Mouse (Mus musculus) liver, embryonic 14.5 days (tissue): ENCODE measurements around the gene Arid1b. TPM values are rescaled to one million over a fixed set of nuclear protein-coding genes. Genes with fewer than 3 reads are reported as not detected.

Experiments
- ATAC-seq: fragments of 200-750 bp; cut with Nextera tagmentation; 2 replicates; pipeline ENCODE4 v1.8.0; 2017; ENCODE audit warnings: moderate number of reproducible peaks, mild to moderate bottlenecking, moderate library complexity; ENCODE audit not compliant: insufficient read depth
- DNase-seq, 3 experiments: peaks; one replicate each; pipeline ENCODE4 v3.0.0-alpha.2; 2012 to 2013; ENCODE audit warnings: low read depth in 3 of 3, low spot score in 3 of 3
- H3K27ac ChIP-seq: fragments of 300-500 bp; sonication (generic); 2 replicates; pipeline ENCODE4 v1.5.1; 2014; ENCODE audit warnings: moderate library complexity, mild to moderate bottlenecking, control low read depth, inconsistent platforms
- H3K27me3 ChIP-seq: fragments of 300-500 bp; sonication (generic); 2 replicates; pipeline ENCODE4 v1.6.1; 2014; ENCODE audit warnings: mild to moderate bottlenecking, low read length, moderate library complexity; ENCODE audit not compliant: control insufficient read depth, insufficient read depth
- H3K36me3 ChIP-seq: fragments of 300-500 bp; sonication (generic); replicated peaks from 2 replicates; pipeline ENCODE4 v1.6.1; 2014; ENCODE audit warnings: low read depth; ENCODE audit not compliant: control insufficient read depth, insufficient read depth
- H3K4me1 ChIP-seq, 2 experiments: fragments of 200-500 bp in 1 of 2; fragments of 300-500 bp in 1 of 2; sonication (generic) in 1 of 2; replicated peaks; 2 replicates each; pipeline ENCODE4 v1.6.1; 2012 to 2014; ENCODE audit warnings: antibody characterized with exemption in 1 of 2, inconsistent platforms in 1 of 2, low read length in 1 of 2; ENCODE audit not compliant: control insufficient read depth in 2 of 2, insufficient read depth in 2 of 2
- H3K4me2 ChIP-seq: fragments of 300-500 bp; sonication (generic); 2 replicates; pipeline ENCODE4 v1.6.1; 2014; ENCODE audit warnings: low read depth, mild to moderate bottlenecking, control low read depth, moderate library complexity
- H3K4me3 ChIP-seq, 2 experiments: fragments of 200-500 bp in 1 of 2; fragments of 300-500 bp in 1 of 2; sonication (generic) in 1 of 2; 2 replicates each; pipeline ENCODE4 v1.5.1; 2012 to 2014; ENCODE audit warnings: low read depth in 2 of 2, low read length in 2 of 2, mild to moderate bottlenecking in 2 of 2, control low read depth in 1 of 2, inconsistent platforms in 1 of 2, moderate library complexity in 1 of 2; ENCODE audit not compliant: insufficient read depth in 1 of 2
- H3K9ac ChIP-seq: fragments of 300-500 bp; sonication (generic); replicated peaks from 2 replicates; pipeline ENCODE4 v1.6.1; 2014; ENCODE audit warnings: mild to moderate bottlenecking, control low read depth, moderate library complexity
- H3K9me3 ChIP-seq: fragments of 300-500 bp; sonication (generic); 2 replicates; pipeline ENCODE4 v1.6.1; 2016; ENCODE audit warnings: low read length, mixed read lengths; ENCODE audit not compliant: control insufficient read depth
- CTCF ChIP-seq: IDR thresholded peaks from 2 replicates; pipeline ENCODE4 v1.5.1; 2016; ENCODE audit warnings: antibody characterized with exemption, low read depth, control low read depth
- EP300 ChIP-seq: IDR thresholded peaks from 2 replicates; pipeline ENCODE4 v1.6.1; 2016; ENCODE audit warnings: antibody characterized with exemption, low read depth
- WGBS: fragments of 180-500 bp; shearing (Covaris S2); extraction: QIAGEN DNeasy Blood & Tissue Kit; methylation state at CpG from one replicate; pipeline ENCODE4 v1.1.7; 2014; ENCODE audit not compliant: insufficient replicate concordance; 5-methylcytosine and 5-hydroxymethylcytosine counted together
- polyA plus RNA-seq, 2 experiments: library from polyadenylated mRNA; depleted of rRNA in 1 of 2; stranded (reverse) in 1 of 2; unstranded in 1 of 2; fragments of >200 nt; fragmentation: Nextera tagmentation in 1 of 2; extraction: Ambion mirVana in 1 of 2; gene quantifications; 2 replicates each; pipeline versions ENCODE4 v1.2.1 to v1.2.3; 2012 to 2014

The Arid1b gene
- polyA plus RNA-seq, 2 experiments = 2.6 to 3.1 TPM

- Histone ChIP-seq H3K36me3 (no peaks in the 10 kb centered on the region), H3K27ac (no peak overlapping the region), H3K4me3 (no peak overlapping the region), H3K4me2 (no peak overlapping the region), H3K27me3 (no peaks in the 10 kb centered on the region), H3K9me3 (no peaks in the 10 kb centered on the region), H3K9ac (no peak overlapping the region), H3K4me1 (no peaks in the 10 kb centered on the region)
- no peak for DNase-seq
- no peak for ATAC-seq
- 67% methylated on average over 10 of the region's 10 CpGs for WGBS
- TF ChIP-seq CTCF (no peak), EP300 (no peak)
Measured at GRCm38 (mm10) chr17:5305783-5306477, 311.8 kb downstream of the Arid1b start.

- Histone ChIP-seq H3K4me2 (no peak overlapping the region), H3K27me3 (no peaks in the 10 kb centered on the region), H3K9me3 (no peaks in the 10 kb centered on the region), H3K36me3 (no peaks in the 10 kb centered on the region), H3K4me1 (no peaks in the 10 kb centered on the region), H3K27ac (no peak overlapping the region), H3K9ac (no peak overlapping the region), H3K4me3 (no peak overlapping the region)
- DNase-seq (no peak), ATAC-seq (no peak; the same call in 1 of the 2 replicates)
- no peak for TF ChIP-seq EP300
- no peak for TF ChIP-seq CTCF
- WGBS = 27% methylated on average over 5 of the region's 5 CpGs
Measured at GRCm38 (mm10) chr17:5309930-5310329, 315.8 kb downstream of the Arid1b start.

DNA sequence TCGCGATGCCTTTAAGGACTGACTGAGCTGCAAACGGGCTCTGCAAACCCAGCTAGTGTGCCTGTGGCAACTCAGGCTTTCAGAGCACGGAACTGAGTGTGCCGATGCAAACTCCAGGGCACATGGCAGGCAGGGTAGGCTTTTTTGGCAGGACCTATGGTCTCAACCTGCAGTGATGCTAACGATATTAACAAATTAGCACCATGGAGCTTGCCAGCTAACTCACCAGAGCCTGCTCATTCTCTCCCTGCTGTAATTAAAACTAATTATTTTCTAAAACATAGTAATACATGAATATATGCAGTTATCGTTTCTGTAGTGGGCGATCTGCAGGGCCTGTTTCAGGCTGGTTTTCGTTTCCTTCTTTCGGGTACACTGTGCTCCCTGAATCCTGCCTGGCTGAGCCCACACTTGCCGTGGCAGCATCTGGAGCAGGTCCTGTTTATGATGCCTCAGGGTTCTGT, 316.3 kb downstream of the Arid1b start:
- WGBS = 67% methylated on average over 11 of the region's 11 CpGs
- no peak overlapping the region for H3K27ac ChIP-seq
- no peak for TF ChIP-seq CTCF
- TF ChIP-seq EP300 = no peak

GRCm38 (mm10) chr17:5311062-5311461, 316.9 kb downstream of the Arid1b start:
- Histone ChIP-seq H3K27me3 (no peaks in the 10 kb centered on the region), H3K4me1 (no peaks in the 10 kb centered on the region), H3K4me2 (no peak overlapping the region), H3K36me3 (no peaks in the 10 kb centered on the region), H3K9ac (no peak overlapping the region), H3K9me3 (no peaks in the 10 kb centered on the region), H3K4me3 (no peak overlapping the region), H3K27ac (no peak overlapping the region)
- DNase-seq (no peak), ATAC-seq (no peak)
- 59% methylated on average over 7 of the region's 7 CpGs for WGBS
- TF ChIP-seq CTCF (no peak), EP300 (no peak)

More for the DNA sequence above, 316.3 kb downstream of the Arid1b start:
- Histone ChIP-seq H3K9ac (no peak overlapping the region), H3K27me3 (no peaks in the 10 kb centered on the region), H3K4me2 (no peak overlapping the region), H3K36me3 (no peaks in the 10 kb centered on the region), H3K4me1 (no peaks in the 10 kb centered on the region), H3K9me3 (no peaks in the 10 kb centered on the region), H3K4me3 (no peak overlapping the region)
- ATAC-seq = no peak
- DNase-seq = no peak

GRCm38 (mm10) chr17:5312307-5312706, 318.2 kb downstream of the Arid1b start:
- no peaks in the 10 kb centered on the region for H3K27me3 ChIP-seq
- WGBS = 72% methylated on average over 5 of the region's 5 CpGs
- no peak for TF ChIP-seq EP300
- TF ChIP-seq CTCF = no peak
- no peak overlapping the region for H3K4me2 ChIP-seq
- H3K27ac ChIP-seq = no peak overlapping the region
- H3K36me3 ChIP-seq = no peaks in the 10 kb centered on the region
- DNase-seq (no peak), ATAC-seq (no peak)
- no peaks in the 10 kb centered on the region for H3K9me3 ChIP-seq
- no peaks in the 10 kb centered on the region for H3K4me1 ChIP-seq
- H3K4me3 ChIP-seq = no peak overlapping the region
- H3K9ac ChIP-seq = no peak overlapping the region
